Mouse (Mus musculus): ENCODE data around the gene Ube2h. TPM values are rescaled to one million over a fixed set of nuclear protein-coding genes. Genes with fewer than 3 reads are reported as not detected.
"Not testable (repeated sequence)": the region's sequence is repeated elsewhere in the genome, so short reads cannot be mapped to it uniquely, and the experiment has no call there.

The Ube2h gene
- polyA plus RNA-seq, 1 experiment from 2014 or later: 40.1 TPM

DNA sequence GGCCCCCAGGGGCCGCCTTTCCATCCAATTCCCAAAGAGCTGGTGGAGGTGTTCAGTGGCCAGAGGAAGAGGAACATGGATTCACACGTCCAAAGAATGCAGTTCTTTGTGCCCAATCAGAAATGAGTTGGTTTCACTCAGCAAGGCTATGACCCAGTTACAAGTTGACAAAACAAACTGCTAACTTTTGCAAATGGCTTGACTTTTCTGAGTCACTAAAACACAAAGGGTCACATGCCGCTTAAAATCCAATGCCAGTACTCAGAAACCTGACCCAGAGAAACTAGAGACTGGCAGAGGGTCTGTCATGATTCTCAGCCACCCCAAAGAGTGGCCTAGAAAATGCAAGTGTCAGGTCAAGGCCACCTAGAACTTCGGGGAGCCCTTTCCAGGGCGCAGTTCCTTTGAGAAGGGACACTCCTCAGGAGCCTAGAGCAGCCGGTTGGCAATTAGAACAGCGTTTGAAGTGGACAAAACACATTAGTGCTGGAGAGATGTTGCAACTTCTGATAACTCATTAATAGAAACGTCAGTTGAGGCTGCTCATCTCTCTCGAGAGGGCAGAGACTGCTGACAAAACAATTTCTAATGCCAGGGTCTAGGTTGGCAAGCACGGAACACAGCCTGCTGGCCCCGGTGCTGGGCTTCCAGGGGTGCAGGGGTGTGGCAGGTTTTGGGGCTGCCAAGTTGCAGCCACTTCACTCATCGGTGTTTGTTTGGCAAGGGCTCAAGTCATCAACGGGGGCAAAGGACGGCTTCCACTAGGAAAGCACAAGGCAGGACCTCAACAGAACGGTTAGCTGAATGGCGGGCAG is 92.5 kb downstream of the Ube2h start:
- H3K4me3 ChIP-seq: no peak overlapping the region
- ATAC-seq (ENCODE audit: borderline replicate concordance, extremely low read depth, low FRiP score, low TSS enrichment): no peak
- H3K27ac ChIP-seq: no peak overlapping the region
- H3K4me1 ChIP-seq: no peaks in the 10 kb centered on the region
- H3K27me3 ChIP-seq: no peaks in the 10 kb centered on the region
- 60% methylated on average over 16 of the region's 16 CpGs for WGBS
- H3K9ac ChIP-seq: no peak overlapping the region
- H3K36me3 ChIP-seq: peaks cover 7% of the 10 kb centered on the region; the same call in 1 of the 2 replicates
- H3K9me3 ChIP-seq: no peaks in the 10 kb centered on the region
- no peak overlapping the region for H3K4me2 ChIP-seq

- peaks cover 7% of the 10 kb centered on the region; the same call in 1 of the 2 replicates for H3K36me3 ChIP-seq
- 34% methylated on average over 5 of the region's 5 CpGs for WGBS
- no peaks in the 10 kb centered on the region for H3K9me3 ChIP-seq
- H3K9ac ChIP-seq: no peak overlapping the region
- no peak overlapping the region for H3K27ac ChIP-seq
- peaks cover 2% of the 10 kb centered on the region; the same call in 1 of the 2 replicates for H3K4me1 ChIP-seq
- ATAC-seq (ENCODE audit: borderline replicate concordance, extremely low read depth, low FRiP score, low TSS enrichment): no peak
- no peak overlapping the region for H3K4me2 ChIP-seq
- H3K27me3 ChIP-seq: no peaks in the 10 kb centered on the region
- H3K4me3 ChIP-seq: no peak overlapping the region
Measured at GRCm38 (mm10) chr6:30210788-30211187, 93.6 kb downstream of the Ube2h start.

DNA sequence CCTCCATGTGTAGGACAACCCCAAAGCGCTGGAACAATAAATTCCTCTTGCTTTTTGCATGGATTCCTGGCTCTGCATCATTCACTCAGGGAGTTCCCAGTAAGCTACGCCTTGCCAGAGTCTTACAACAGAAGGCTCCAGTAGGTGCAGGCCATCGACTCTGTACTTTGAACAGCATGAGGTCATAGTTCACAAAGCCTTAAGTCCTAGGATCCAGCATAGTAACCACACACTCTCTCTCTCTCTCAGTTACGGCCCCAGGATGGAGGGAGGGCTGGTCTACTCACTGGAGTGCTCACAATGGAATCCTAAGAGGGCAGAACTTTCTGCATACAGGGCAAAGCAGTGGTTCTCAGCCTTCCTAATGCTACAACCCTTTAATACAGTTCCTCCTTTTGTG is 95.5 kb downstream of the Ube2h start:
- ATAC-seq (ENCODE audit: borderline replicate concordance, extremely low read depth, low FRiP score, low TSS enrichment): no peak
- Histone ChIP-seq H3K4me1 (peaks cover 6% of the 10 kb centered on the region; the same call in 1 of the 2 replicates), H3K4me2 (no peak overlapping the region), H3K27ac (no peak overlapping the region), H3K4me3 (no peak overlapping the region), H3K9me3 (no peaks in the 10 kb centered on the region), H3K36me3 (0 out of 2 replicates have a peak, but pooled peaks cover 3% of the 10 kb centered on the region), H3K27me3 (no peaks in the 10 kb centered on the region), H3K9ac (no peak overlapping the region)
- WGBS: 47% methylated on average over 4 of the region's 4 CpGs

DNA sequence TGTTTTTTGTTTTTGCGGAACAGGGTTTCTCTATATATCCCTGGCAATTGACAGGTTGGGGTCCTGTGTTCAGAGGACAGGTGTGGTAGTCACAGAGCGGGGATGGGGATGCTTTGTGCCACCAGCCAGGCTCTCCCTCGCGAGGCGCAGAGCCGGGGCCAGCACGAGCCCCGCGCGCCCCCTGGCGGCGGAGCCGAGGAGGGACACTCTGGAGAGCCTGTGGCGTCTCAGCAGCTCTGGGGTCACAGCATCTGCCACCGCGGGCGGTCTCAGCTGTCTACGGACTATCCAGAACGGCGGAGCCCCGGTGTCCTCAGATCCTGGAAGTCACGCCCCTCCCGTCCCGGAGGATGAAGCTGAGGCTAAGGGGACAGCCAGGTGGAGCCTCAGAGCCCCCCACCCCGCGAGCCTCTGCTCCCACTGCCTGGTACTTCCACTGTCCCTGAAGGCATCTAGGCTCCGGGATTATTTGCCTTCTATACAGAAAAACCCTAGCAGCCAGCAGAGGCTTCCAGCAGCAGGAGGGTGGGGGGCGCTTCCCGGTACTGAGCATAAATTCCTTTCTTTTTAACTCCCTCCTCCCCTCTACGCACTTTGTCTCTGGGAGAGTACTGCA is 98.6 kb downstream of the Ube2h start:
- no peaks in the 10 kb centered on the region for H3K36me3 ChIP-seq
- WGBS: 6% methylated on average over 30 of the region's 30 CpGs
- no peaks in the 10 kb centered on the region for H3K9me3 ChIP-seq
- ATAC-seq (ENCODE audit: borderline replicate concordance, extremely low read depth, low FRiP score, low TSS enrichment): peak; percentile 82
- H3K9ac ChIP-seq: no peak overlapping the region
- peak overlapping the region; percentile 60 for H3K4me2 ChIP-seq
- H3K4me1 ChIP-seq: peaks cover 6% of the 10 kb centered on the region; the same call in 1 of the 2 replicates
- no peak overlapping the region for H3K27ac ChIP-seq
- H3K27me3 ChIP-seq: no peaks in the 10 kb centered on the region
- H3K4me3 ChIP-seq: peak overlapping the region; percentile 23

- not testable (repeated sequence) for H3K9ac ChIP-seq; H3K4me3 ChIP-seq; ATAC-seq (ENCODE audit: borderline replicate concordance, extremely low read depth, low FRiP score, low TSS enrichment); H3K9me3 ChIP-seq; H3K27ac ChIP-seq; H3K27me3 ChIP-seq; H3K36me3 ChIP-seq; H3K4me1 ChIP-seq
- WGBS: 75% methylated on average over 5 of the region's 6 CpGs
- peak overlapping the region; percentile 60 for H3K4me2 ChIP-seq
Measured at GRCm38 (mm10) chr6:30205180-30205538, 99.2 kb downstream of the Ube2h start.

GRCm38 (mm10) chr6:30204383-30205179 is 99.8 kb downstream of the Ube2h start:
- WGBS: 68% methylated on average over 20 of the region's 20 CpGs
- Histone ChIP-seq H3K27me3 (no peaks in the 10 kb centered on the region), H3K9me3 (no peaks in the 10 kb centered on the region), H3K4me1 (peaks cover 6% of the 10 kb centered on the region; the same call in 1 of the 2 replicates), H3K9ac (no peak overlapping the region), H3K4me2 (no peak overlapping the region), H3K27ac (no peak overlapping the region), H3K4me3 (no peak overlapping the region), H3K36me3 (no peaks in the 10 kb centered on the region)
- no peak for ATAC-seq (ENCODE audit: borderline replicate concordance, extremely low read depth, low FRiP score, low TSS enrichment)

GRCm38 (mm10) chr6:30196143-30196542 is 108.2 kb downstream of the Ube2h start:
- no peak for ATAC-seq (ENCODE audit: borderline replicate concordance, extremely low read depth, low FRiP score, low TSS enrichment)
- no peaks in the 10 kb centered on the region for H3K27me3 ChIP-seq
- H3K9me3 ChIP-seq: no peaks in the 10 kb centered on the region
- no peak overlapping the region for H3K4me3 ChIP-seq
- 76% methylated on average over 8 of the region's 8 CpGs for WGBS
- H3K36me3 ChIP-seq: no peaks in the 10 kb centered on the region
- H3K4me1 ChIP-seq: no peaks in the 10 kb centered on the region
- H3K4me2 ChIP-seq: no peak overlapping the region
- H3K9ac ChIP-seq: no peak overlapping the region
- H3K27ac ChIP-seq: no peak overlapping the region

DNA sequence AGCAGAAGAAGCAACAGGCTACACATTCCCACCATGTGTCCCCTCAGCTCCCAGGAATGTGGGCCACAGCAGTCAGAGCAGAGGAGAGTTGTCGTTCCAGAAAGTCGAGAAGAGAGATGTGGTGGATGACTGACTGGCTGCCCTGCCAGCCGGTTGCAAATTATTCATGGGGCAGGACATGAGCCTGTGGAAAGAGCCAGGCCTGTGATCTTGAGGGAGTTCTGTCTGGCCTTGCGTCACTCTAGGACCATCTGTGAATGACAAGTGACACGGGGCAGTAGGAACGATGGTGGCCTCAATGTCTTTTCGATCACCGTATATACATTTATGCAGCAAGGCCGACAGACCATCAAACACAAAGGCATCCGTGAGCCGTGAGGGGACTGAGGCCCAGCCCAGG is 108.7 kb downstream of the Ube2h start:
- no peaks in the 10 kb centered on the region for H3K27me3 ChIP-seq
- no peak for ATAC-seq (ENCODE audit: borderline replicate concordance, extremely low read depth, low FRiP score, low TSS enrichment)
- no peak overlapping the region for H3K27ac ChIP-seq
- no peak overlapping the region for H3K9ac ChIP-seq
- no peaks in the 10 kb centered on the region for H3K9me3 ChIP-seq
- no peak overlapping the region for H3K4me2 ChIP-seq
- H3K4me1 ChIP-seq: no peaks in the 10 kb centered on the region
- H3K4me3 ChIP-seq: no peak overlapping the region
- 71% methylated on average over 11 of the region's 11 CpGs for WGBS
- no peaks in the 10 kb centered on the region for H3K36me3 ChIP-seq

GRCm38 (mm10) chr6:30183624-30184023 is 120.7 kb downstream of the Ube2h start:
- H3K27ac ChIP-seq: no peak overlapping the region
- H3K9me3 ChIP-seq: no peaks in the 10 kb centered on the region
- no peaks in the 10 kb centered on the region for H3K36me3 ChIP-seq
- no peak overlapping the region for H3K9ac ChIP-seq
- peaks cover 37% of the 10 kb centered on the region for H3K27me3 ChIP-seq
- no peak overlapping the region for H3K4me3 ChIP-seq
- H3K4me2 ChIP-seq: no peak overlapping the region
- H3K4me1 ChIP-seq: 0 out of 2 replicates have a peak, but pooled peaks cover 8% of the 10 kb centered on the region
- 65% methylated on average over 4 of the region's 4 CpGs for WGBS
- ATAC-seq (ENCODE audit: borderline replicate concordance, extremely low read depth, low FRiP score, low TSS enrichment): no peak

- no peaks in the 10 kb centered on the region for H3K36me3 ChIP-seq
- ATAC-seq (ENCODE audit: borderline replicate concordance, extremely low read depth, low FRiP score, low TSS enrichment): peak; percentile 31; the same call in 1 of the 2 replicates
- no peak overlapping the region for H3K4me2 ChIP-seq
- H3K9me3 ChIP-seq: no peaks in the 10 kb centered on the region
- no peak overlapping the region for H3K4me3 ChIP-seq
- H3K27ac ChIP-seq: no peak overlapping the region
- H3K4me1 ChIP-seq: peaks cover 19% of the 10 kb centered on the region; the same call in 1 of the 2 replicates
- WGBS: 34% methylated on average over 6 of the region's 6 CpGs
- H3K9ac ChIP-seq: no peak overlapping the region
- H3K27me3 ChIP-seq: peaks cover 51% of the 10 kb centered on the region
Measured at GRCm38 (mm10) chr6:30182038-30182437, 122.3 kb downstream of the Ube2h start.

DNA sequence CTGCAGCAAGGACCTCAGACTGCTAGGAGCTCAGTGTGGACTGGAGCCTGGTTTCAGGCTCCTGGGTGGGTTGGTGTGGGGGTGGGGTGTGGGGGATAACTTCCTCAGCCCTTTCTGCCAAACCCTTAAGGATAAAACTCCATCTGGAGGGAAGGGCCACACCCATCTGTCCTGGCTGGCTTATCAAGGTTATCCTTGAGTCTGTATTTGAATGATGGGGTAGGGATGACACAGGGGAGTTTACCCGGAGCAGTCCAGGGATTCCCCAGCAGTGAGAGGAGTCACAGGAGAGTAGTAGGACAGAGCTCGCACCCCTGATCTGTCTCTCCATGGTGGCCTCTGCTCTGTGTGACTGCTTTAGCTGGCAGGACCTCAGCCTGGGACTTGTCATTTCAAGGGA is 124.0 kb downstream of the Ube2h start:
- no peak for ATAC-seq (ENCODE audit: borderline replicate concordance, extremely low read depth, low FRiP score, low TSS enrichment)
- WGBS: 25% methylated on average over 2 of the region's 2 CpGs
- no peak overlapping the region for H3K4me3 ChIP-seq

More for the DNA sequence above, 124.0 kb downstream of the Ube2h start:
- Histone ChIP-seq H3K4me1 (peaks cover 31% of the 10 kb centered on the region), H3K27ac (no peak overlapping the region), H3K4me2 (no peak overlapping the region), H3K9ac (no peak overlapping the region), H3K27me3 (peaks cover 69% of the 10 kb centered on the region), H3K36me3 (no peaks in the 10 kb centered on the region), H3K9me3 (no peaks in the 10 kb centered on the region)

All from lung, embryonic 15.5 days (tissue).